Mouse (Mus musculus): ENCODE measurements around the gene Npepl1.

Npepl1 gene

DNA sequence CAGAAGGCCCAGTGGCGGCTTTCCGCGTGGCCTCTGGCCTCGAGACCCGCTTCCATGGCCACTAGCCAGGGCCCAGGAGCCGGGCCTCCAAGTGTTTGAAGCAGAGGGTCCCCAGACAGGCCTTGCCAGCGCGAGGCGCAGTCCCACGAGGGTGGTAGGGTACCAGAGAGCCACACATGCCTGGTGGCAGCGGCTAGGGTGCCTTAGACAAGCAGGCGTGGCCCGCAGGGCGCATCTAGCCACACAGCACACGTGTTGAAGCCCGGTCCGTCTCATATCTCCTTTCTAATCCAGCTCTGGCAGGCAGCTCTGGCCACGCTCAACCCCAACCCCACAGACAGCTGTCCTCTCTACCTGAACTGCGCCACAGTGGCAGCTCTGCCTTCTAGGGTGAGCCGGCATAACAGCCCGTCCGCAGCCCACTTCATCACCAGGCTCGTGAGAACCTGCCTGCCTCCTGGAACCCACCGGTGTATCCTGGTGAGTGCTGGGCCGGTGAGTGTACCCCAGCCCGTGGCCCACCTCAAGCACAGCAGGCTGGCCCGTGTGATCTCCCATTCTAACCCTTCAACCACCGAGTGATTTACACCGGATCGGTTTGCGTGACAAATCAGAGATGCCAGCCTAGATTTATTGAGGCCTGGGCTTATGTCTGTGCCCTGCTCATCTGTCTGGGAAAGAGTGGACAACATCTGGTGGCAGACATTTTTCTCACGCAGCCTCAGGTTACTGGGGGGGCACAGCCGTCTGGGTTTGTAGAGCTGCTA is 817 bp downstream of the Npepl1 start:
- no peak for DNase-seq (ENCODE audit: low read depth)

GRCm38 (mm10) chr2:174112931-174113330 is 2.8 kb downstream of the Npepl1 start:
- no peak for DNase-seq (ENCODE audit: low read depth)

DNA sequence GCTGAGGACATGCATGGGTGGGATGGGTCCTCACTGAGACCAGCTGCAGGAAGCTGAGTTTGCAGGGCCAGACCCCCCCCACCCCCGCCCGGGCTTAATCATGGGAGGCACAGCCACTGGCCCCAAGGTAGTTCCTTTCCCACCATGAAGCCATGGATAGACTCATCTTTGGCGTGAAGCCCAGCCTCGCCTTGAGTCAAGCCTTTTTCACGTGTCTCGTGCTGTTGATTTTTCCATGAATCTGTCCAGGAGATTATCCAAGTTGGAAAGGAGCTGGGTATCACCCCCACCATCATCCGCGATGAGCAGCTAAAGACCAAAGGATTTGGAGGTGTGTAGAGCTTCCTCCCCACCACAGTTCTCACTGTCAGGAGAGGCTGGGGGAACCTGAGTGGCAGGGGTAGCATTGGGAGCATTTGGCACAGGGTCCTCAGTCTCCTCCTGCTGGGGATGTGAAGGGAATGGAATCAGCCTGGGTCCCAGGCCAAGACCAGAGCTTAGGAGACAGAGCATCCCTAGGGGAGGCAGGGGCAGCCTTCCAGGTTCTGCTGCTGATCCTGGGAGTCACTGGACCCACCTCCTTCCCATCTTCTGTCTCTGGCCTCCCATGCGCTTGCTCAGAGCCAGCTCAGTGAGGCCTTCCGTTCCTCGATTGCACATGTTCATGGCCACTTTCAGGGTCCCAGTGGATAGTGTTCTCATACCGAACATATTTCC is 4.2 kb downstream of the Npepl1 start:
- DNase-seq (ENCODE audit: low read depth): peak; percentile 52

DNA sequence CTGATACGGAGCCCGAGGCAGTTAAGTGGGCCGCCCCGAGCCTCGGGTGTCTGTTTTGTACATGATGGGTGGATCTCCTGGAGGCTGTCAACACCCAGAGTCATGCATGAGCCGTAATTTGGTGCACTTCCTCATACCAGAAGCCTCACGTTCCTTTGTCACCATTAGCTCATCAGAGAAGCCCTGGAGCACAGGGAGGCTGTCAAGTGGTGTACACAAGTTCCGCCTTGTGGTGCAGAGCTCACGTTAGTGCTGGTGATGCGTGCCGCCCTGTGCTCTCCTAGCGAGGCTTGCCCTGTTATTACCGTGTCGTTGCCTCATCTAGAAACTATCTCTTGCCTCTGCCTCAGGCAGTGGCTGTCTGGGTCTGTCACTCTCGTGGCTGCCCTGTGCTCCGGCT is 6.8 kb downstream of the Npepl1 start:
- no peak for DNase-seq (ENCODE audit: low read depth)

DNA sequence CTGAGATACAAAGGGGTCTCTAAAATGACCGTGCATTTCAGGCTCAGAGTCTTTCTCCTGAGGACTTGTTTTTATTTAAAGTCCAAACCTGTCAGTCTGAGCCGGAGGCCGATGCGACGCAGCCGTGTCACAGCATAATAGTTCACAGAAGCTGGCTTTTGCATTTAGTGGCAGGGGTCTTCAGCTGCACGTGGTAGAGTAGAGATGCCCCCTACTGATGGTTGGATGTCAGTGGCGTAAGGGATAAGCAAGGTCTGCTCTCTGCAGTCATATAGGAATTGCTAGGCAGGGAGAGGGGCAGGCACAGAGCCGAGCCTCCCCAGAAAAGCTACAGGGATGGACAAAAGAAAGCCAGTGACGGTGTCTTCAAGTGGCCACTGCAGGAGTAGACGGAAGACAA is 8.0 kb downstream of the Npepl1 start:
- DNase-seq (ENCODE audit: low read depth): no peak

DNA sequence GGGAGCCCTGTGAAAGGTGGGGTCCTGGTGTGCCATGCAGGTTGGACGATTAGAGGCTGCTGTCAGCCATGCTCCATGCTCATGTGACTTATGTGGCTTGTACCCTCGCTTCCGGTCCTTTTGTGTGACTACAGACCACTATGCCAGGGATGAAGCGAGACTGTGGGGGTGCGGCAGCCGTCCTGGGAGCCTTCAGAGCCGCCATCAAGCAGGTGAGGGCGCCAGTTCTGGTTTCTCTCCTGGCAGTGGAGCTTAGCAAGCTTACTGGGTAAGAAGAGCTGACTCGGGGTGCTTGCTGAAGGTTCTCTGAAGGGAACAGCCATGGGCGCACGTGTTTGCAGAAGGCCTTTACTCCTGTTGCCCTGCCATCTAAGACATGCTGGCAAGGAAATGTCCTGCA is 9.1 kb downstream of the Npepl1 start:
- no peak for DNase-seq (ENCODE audit: low read depth)

- DNase-seq (ENCODE audit: low read depth): no peak
Observed at GRCm38 (mm10) chr2:174120631-174121030, 10.5 kb downstream of the Npepl1 start.

DNA sequence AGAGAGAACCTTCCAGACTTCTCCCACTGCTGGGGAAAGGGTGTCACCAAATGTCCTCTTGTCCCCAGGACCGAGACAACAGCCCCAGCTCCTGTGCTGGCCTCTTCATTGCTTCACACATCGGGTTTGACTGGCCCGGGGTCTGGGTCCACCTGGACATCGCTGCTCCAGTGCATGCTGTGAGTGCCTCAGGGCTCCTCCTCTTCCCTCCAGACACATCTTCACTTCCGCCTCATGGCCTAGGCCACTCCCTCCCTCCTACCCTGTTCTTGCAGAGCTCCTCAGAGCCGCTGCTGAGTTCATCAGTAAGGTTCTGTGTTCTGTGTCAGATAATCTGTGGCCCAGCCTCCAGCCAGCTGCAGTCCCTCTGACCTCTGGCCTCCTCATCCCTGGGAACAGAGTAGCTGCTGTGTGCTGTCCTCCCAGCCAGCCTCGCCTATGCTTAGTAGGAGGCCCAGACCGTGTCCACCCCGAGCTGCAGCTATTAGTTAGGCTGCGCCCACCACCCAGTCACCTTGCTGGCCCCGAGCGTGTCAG is 11.3 kb downstream of the Npepl1 start:
- DNase-seq (ENCODE audit: low read depth): no peak

GRCm38 (mm10) chr2:174122331-174122730 is 12.2 kb downstream of the Npepl1 start:
- DNase-seq (ENCODE audit: low read depth): no peak

GRCm38 (mm10) chr2:174123731-174124130 is 13.6 kb downstream of the Npepl1 start:
- DNase-seq (ENCODE audit: low read depth): no peak

- peak; percentile 46 for DNase-seq (ENCODE audit: low read depth)
Observed at GRCm38 (mm10) chr2:174126522-174127375, 16.6 kb downstream of the Npepl1 start.

- DNase-seq (ENCODE audit: low read depth): no peak
Observed at GRCm38 (mm10) chr2:174127376-174127713, 17.2 kb downstream of the Npepl1 start.

- no peak for DNase-seq (ENCODE audit: low read depth)
Observed at GRCm38 (mm10) chr2:174128926-174129325, 18.8 kb downstream of the Npepl1 start.

DNA sequence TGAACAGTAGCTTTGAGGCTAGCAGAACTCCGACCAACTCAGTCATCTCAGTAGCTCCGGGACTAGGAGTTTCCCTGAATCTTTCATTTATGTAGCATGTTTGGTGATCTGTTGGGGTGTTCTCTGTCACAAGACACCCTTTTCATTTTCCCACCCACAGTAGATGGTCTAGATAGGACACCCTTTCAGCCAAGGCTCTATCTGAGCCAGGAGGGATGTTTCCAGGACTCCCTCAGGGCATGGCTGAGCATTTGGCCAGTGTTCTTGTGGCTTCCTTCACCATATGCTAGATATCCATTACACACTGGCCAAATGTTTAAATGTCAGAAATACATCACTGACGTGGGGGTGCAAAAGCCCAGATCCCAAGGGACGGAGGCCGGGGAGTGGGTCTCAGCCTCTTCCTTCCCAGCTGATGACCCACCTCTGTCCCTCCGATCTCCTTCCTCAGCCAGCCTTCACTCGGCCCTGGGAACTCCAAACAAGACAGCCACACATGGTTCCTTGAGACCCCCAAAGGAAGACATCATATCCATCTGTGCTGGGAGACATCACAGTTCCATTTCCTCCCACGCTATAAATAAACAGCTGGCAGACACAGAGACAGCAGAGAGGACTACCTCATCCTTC is 20.4 kb downstream of the Npepl1 start:
- DNase-seq (ENCODE audit: low read depth): peak; percentile 37

GRCm38 (mm10) chr2:174132413-174132969 is 22.3 kb downstream of the Npepl1 start:
- DNase-seq (ENCODE audit: low read depth): no peak

- DNase-seq (ENCODE audit: low read depth): no peak
Observed at GRCm38 (mm10) chr2:174159035-174159434, 48.9 kb downstream of the Npepl1 start.

- DNase-seq (ENCODE audit: low read depth): no peak
Observed at GRCm38 (mm10) chr2:174160461-174160860, 50.3 kb downstream of the Npepl1 start.

Measured in NIH3T3 (cell line).